ENCODE assay signal across 7 mouse cellular contexts in genomic region chr14:55671833-55672740, GRCm38 (mm10). TPM values are rescaled to one million over a fixed set of nuclear protein-coding genes. Genes with fewer than 3 reads are reported as not detected.
DNase-seq lines count a peak whose midpoint lies in the region; ATAC-seq and TF ChIP-seq lines count a peak whose summit lies in the region.

TSS of gene Gmpr2 (plus strand) at chr14:55671941.
TSS of gene Nedd8 (minus strand) at chr14:55672124.

- peak within 1 kb of the TSS; percentile 92 for H3K4me3 ChIP-seq in embryonic facial prominence, embryonic 10.5 days
- H3K4me3 ChIP-seq in intestine, postnatal 0 days (ENCODE audit: low read depth, low read length), result peak within 1 kb of the TSS; percentile 64
- H3K4me3 ChIP-seq in midbrain, embryonic 12.5 days, result peak within 1 kb of the TSS; percentile 64
- peak within 1 kb of the TSS; percentile 83 for H3K4me3 ChIP-seq in small intestine, adult 2 months (ENCODE audit: low read depth, low read length)

- H3K27ac ChIP-seq in embryonic facial prominence, embryonic 10.5 days (replicated peaks), result peak within 1 kb of the TSS; percentile 97
- H3K27ac ChIP-seq in intestine, postnatal 0 days (ENCODE audit: low read depth, low read length), result peak within 1 kb of the TSS; percentile 57; the same call in 1 of the 2 replicates
- peak within 1 kb of the TSS; percentile 81 for H3K27ac ChIP-seq in midbrain, embryonic 12.5 days (replicated peaks)
- peak within 1 kb of the TSS; percentile 85 for H3K27ac ChIP-seq in small intestine, adult 2 months (ENCODE audit: insufficient read depth, low read depth, low read length)

- H3K27me3 ChIP-seq in embryonic facial prominence, embryonic 10.5 days (replicated peaks; ENCODE audit: low read depth, poor library complexity, severe bottlenecking), result no peaks in the 10 kb centered on the region
- no peaks in the 10 kb centered on the region for H3K27me3 ChIP-seq in intestine, postnatal 0 days (replicated peaks; ENCODE audit: control insufficient read depth, insufficient read depth, low read length)
- H3K27me3 ChIP-seq in midbrain, embryonic 12.5 days, result no peaks in the 10 kb centered on the region
- no peaks in the 10 kb centered on the region for H3K27me3 ChIP-seq in small intestine, adult 2 months (ENCODE audit: control insufficient read depth, insufficient read depth, low read length)

- peak; percentile 89 for DNase-seq in adrenal gland, postnatal 10 days
- peak; percentile 90 for DNase-seq in embryonic facial prominence, embryonic 10.5 days (ENCODE audit: low spot score)
- DNase-seq in gonadal fat pad, adult 2 months (ENCODE audit: low read depth), result peak; percentile 93
- DNase-seq in left cerebral cortex, postnatal 4 days, result peak; percentile 87

- ATAC-seq in intestine, postnatal 0 days, result peak; percentile 97
- ATAC-seq in midbrain, embryonic 12.5 days (ENCODE audit: low FRiP score, low read depth), result peak; percentile 98

- H3K4me1 ChIP-seq in embryonic facial prominence, embryonic 10.5 days, result peaks cover 20% of the 10 kb centered on the region
- no peaks in the 10 kb centered on the region for H3K4me1 ChIP-seq in intestine, postnatal 0 days (replicated peaks; ENCODE audit: control insufficient read depth, insufficient read depth, low read length)
- H3K4me1 ChIP-seq in midbrain, embryonic 12.5 days, result peaks cover 25% of the 10 kb centered on the region
- peaks cover 2% of the 10 kb centered on the region for H3K4me1 ChIP-seq in small intestine, adult 2 months (ENCODE audit: control insufficient read depth, insufficient read depth, insufficient read length, low read length)

- H3K9ac ChIP-seq in intestine, postnatal 0 days (ENCODE audit: low read depth, low read length), result peak within 1 kb of the TSS; percentile 63
- H3K9ac ChIP-seq in midbrain, embryonic 12.5 days (replicated peaks), result peak within 1 kb of the TSS; percentile 93

- peaks cover 41% of the 10 kb centered on the region for H3K36me3 ChIP-seq in embryonic facial prominence, embryonic 10.5 days (replicated peaks)
- peaks cover 23% of the 10 kb centered on the region; the same call in 1 of the 2 replicates for H3K36me3 ChIP-seq in intestine, postnatal 0 days (ENCODE audit: control insufficient read depth, insufficient read depth)
- peaks cover 22% of the 10 kb centered on the region for H3K36me3 ChIP-seq in midbrain, embryonic 12.5 days
- peaks cover 15% of the 10 kb centered on the region for H3K36me3 ChIP-seq in small intestine, adult 2 months (ENCODE audit: control insufficient read depth, insufficient read depth, low read length)

- 1% methylated on average over 38 of the region's 38 CpGs for WGBS in embryonic facial prominence, embryonic 10.5 days
- 1% methylated on average over 38 of the region's 38 CpGs for WGBS in intestine, postnatal 0 days
- WGBS in midbrain, embryonic 12.5 days, result under 1% methylated on average over 38 of the region's 38 CpGs
- WGBS in small intestine, adult 2 months, result under 1% methylated on average over 38 of the region's 38 CpGs

- TF ChIP-seq POLR2A in small intestine, adult 2 months (IDR thresholded peaks at IDR 0.05; ENCODE audit: low read depth, low read length), result peak; percentile 14; the same call in 1 of the 2 replicates

- TF ChIP-seq CTCF in intestine, postnatal 0 days (IDR thresholded peaks at IDR 0.05; ENCODE audit: low read depth), result peak; percentile 29; the same call in 1 of the 2 replicates
- TF ChIP-seq CTCF in small intestine, adult 2 months (IDR thresholded peaks at IDR 0.05; ENCODE audit: extremely low read depth, insufficient read length, insufficient replicate concordance, low read depth, low read length), result no peak

- intact Hi-C loops in left cerebral cortex, postnatal 4 days (cut with DNase I), result no loop called here

- no peaks in the 10 kb centered on the region for H3K9me3 ChIP-seq in embryonic facial prominence, embryonic 10.5 days
- no peaks in the 10 kb centered on the region for H3K9me3 ChIP-seq in intestine, postnatal 0 days (ENCODE audit: control insufficient read depth)
- H3K9me3 ChIP-seq in midbrain, embryonic 12.5 days, result no peaks in the 10 kb centered on the region

- H3K4me2 ChIP-seq in intestine, postnatal 0 days (replicated peaks; ENCODE audit: low read depth), result peak within 1 kb of the TSS; percentile 84
- H3K4me2 ChIP-seq in midbrain, embryonic 12.5 days (replicated peaks), result peak within 1 kb of the TSS; percentile 98

RNA-seq across cellular contexts. Expression of gene Gmpr2, which starts in this region (rescaled TPM):
- 10 to 100 TPM; 21.2 to 26.8 TPM for total RNA-seq in adrenal gland, postnatal 10 days (2021)
- 60.7 and 64.7 TPM in 2 replicates for polyA plus RNA-seq in embryonic facial prominence, embryonic 10.5 days (2016; fragmentation: Nextera tagmentation; extraction: Ambion mirVana)
- 17.9 and 24.6 TPM in 2 replicates for polyA plus RNA-seq in gonadal fat pad, adult 2 months (2012; rRNA removed)
- polyA plus RNA-seq in intestine, postnatal 0 days (2015; fragmentation: Nextera tagmentation; extraction: Ambion mirVana), result 21.3 and 24.4 TPM in 2 replicates
- total RNA-seq in left cerebral cortex, postnatal 4 days (2021), result 10 to 100 TPM; 33.8 to 35.4 TPM
- polyA plus RNA-seq in midbrain, embryonic 12.5 days (2016; fragmentation: Nextera tagmentation; extraction: Ambion mirVana), result 56.4 and 64.8 TPM in 2 replicates
- polyA plus RNA-seq in small intestine, adult 2 months (2012; rRNA removed), result 5.2 and 9.6 TPM in 2 replicates

RNA-seq across cellular contexts. Expression of gene Nedd8, which starts in this region (rescaled TPM):
- total RNA-seq in adrenal gland, postnatal 10 days (2021), result 100 to 1,000 TPM; 280 to 307 TPM
- 628 and 638 TPM in 2 replicates for polyA plus RNA-seq in embryonic facial prominence, embryonic 10.5 days (2016; fragmentation: Nextera tagmentation; extraction: Ambion mirVana)
- 262 and 441 TPM in 2 replicates for polyA plus RNA-seq in gonadal fat pad, adult 2 months (2012; rRNA removed)
- 385 and 387 TPM in 2 replicates for polyA plus RNA-seq in intestine, postnatal 0 days (2015; fragmentation: Nextera tagmentation; extraction: Ambion mirVana)
- 100 to 1,000 TPM; 347 to 384 TPM for total RNA-seq in left cerebral cortex, postnatal 4 days (2021)
- 515 and 554 TPM in 2 replicates for polyA plus RNA-seq in midbrain, embryonic 12.5 days (2016; fragmentation: Nextera tagmentation; extraction: Ambion mirVana)
- polyA plus RNA-seq in small intestine, adult 2 months (2012; rRNA removed), result 135 and 228 TPM in 2 replicates

Comparison
In these comparisons a context has a peak if more than half of its experiments do, and no peak if none do; other contexts are left out.
1. Peak in every context shown above with its lines: DNase-seq, ATAC-seq, H3K4me3 ChIP-seq and H3K27ac ChIP-seq.